Mouse (Mus musculus): Measurements from ENCODE around the gene Rarres2. TPM values are rescaled to one million over a fixed set of nuclear protein-coding genes. Genes with fewer than 3 reads are reported as not detected.

Gene Rarres2
- total and polyA plus RNA-seq, 3 experiments, result not detected

DNA sequence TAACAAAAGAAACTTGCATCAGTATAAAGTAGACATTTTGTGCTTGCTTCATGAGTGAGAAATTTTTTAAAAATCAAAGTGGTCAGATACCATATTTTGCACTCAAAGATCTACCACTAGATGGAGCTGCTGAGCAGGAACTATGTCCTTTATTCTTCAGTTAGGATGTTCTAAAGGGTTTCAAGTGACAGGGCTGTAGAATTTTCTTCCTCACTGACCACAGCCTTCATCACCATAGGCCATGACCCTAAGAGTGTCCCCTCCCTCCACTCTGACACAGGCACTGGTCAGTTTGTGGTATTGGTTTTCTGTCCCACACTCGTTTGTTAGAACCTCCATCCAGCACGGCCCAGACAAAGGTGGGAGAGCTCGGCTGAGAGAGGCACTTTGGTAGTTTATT lies 9.4 kb upstream of the Rarres2 start:
- H3K36me3 ChIP-seq (ENCODE audit: control insufficient read depth in 1 of 2, insufficient read depth in 2 of 2, low read length in 2 of 2), result no peaks in the 10 kb centered on the region
- H3K4me1 ChIP-seq (ENCODE audit: control insufficient read depth in 1 of 2, insufficient read depth in 2 of 2, low read length in 2 of 2), result no peaks in the 10 kb centered on the region
- no peak for TF ChIP-seq USF1 (IDR thresholded peaks at IDR 0.05; ENCODE audit: low read depth, low read length)
- no peak for TF ChIP-seq NELFE (IDR thresholded peaks at IDR 0.05; ENCODE audit: low read depth, low read length)
- TF ChIP-seq ZC3H11A (IDR thresholded peaks at IDR 0.05; ENCODE audit: low read depth, low read length), result no peak
- no peak for TF ChIP-seq RCOR1 (IDR thresholded peaks at IDR 0.05; ENCODE audit: low read depth, low read length)
- peak; percentile 35 for TF ChIP-seq RAD21 (IDR thresholded peaks at IDR 0.05; ENCODE audit: low read depth, low read length)
- TF ChIP-seq BHLHE40 (IDR thresholded peaks at IDR 0.05; ENCODE audit: borderline replicate concordance, low read depth, low read length), result no peak
- TF ChIP-seq SIN3A (IDR thresholded peaks at IDR 0.05; ENCODE audit: low read length), result no peak
- TF ChIP-seq NRF1 (IDR thresholded peaks at IDR 0.05; ENCODE audit: insufficient read depth, low read depth, low read length, poor library complexity, severe bottlenecking), result no peak
- TF ChIP-seq MAZ (IDR thresholded peaks at IDR 0.05; ENCODE audit: low read depth, low read length), result no peak
- no peak for TF ChIP-seq JUND (IDR thresholded peaks at IDR 0.05; ENCODE audit: low read depth, low read length)
- TF ChIP-seq SMC3 (IDR thresholded peaks at IDR 0.05; ENCODE audit: low read depth, low read length), result peak; percentile 37
- no peak for TF ChIP-seq ZKSCAN1 (IDR thresholded peaks at IDR 0.05; ENCODE audit: low read depth, low read length)
- TF ChIP-seq CTCF (IDR thresholded peaks at IDR 0.05 in 2 of 3, conservative IDR thresholded peaks at IDR 0.05 in 1 of 3; ENCODE audit: control insufficient read depth in 1 of 3, insufficient read depth in 1 of 3, low read depth in 2 of 3, low read length in 3 of 3, poor library complexity in 1 of 3, severe bottlenecking in 1 of 3), result peak; percentile 0 to 52 (median 26); a peak in 3 of 6 replicates
- TF ChIP-seq USF2 (IDR thresholded peaks at IDR 0.05; ENCODE audit: borderline replicate concordance in 1 of 2, insufficient read depth in 1 of 2, low read depth in 1 of 2, low read length in 2 of 2), result no peak
- no peak for TF ChIP-seq POLR2AphosphoS5 (IDR thresholded peaks at IDR 0.05; ENCODE audit: borderline replicate concordance, low read depth, low read length)
- H3K9ac ChIP-seq (ENCODE audit: control insufficient read depth, low read depth, low read length, poor library complexity, severe bottlenecking), result no peak overlapping the region
- DNase-seq (ENCODE audit: low read depth, low spot score), result peak; percentile 9
- no peaks in the 10 kb centered on the region for H3K79me2 ChIP-seq (ENCODE audit: control insufficient read depth, insufficient read depth, low read length, poor library complexity)
- H3K9me3 ChIP-seq (replicated peaks; ENCODE audit: insufficient read depth, low read length), result no peaks in the 10 kb centered on the region
- H3K27me3 ChIP-seq (ENCODE audit: control insufficient read depth in 1 of 2, insufficient read depth in 2 of 2, low read length in 2 of 2), result no peaks in the 10 kb centered on the region
- no peak overlapping the region for H3K4me3 ChIP-seq (ENCODE audit: control insufficient read depth in 1 of 2, insufficient read depth in 1 of 2, low read depth in 2 of 2, low read length in 2 of 2)
- H3K27ac ChIP-seq (ENCODE audit: control insufficient read depth, low read depth, low read length), result no peak overlapping the region

DNA sequence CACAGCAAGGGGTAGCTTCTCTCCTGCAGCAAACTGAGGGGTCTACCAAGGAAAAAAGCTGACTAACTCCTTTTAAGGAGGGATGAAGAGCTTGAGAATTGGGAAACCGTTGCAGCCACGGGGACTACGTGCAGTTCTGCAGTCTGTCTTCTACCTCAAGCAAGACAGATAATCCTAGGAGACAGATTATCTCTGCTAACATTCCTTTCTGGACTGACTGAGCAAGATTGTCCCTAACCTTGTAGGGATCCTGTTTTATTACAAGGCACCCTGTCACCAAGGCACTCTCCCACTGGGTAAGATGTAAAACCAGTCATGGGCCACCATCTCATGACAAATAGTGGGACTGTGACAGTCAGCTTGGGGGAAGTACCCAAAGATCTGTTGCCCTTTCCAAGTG lies 8.7 kb upstream of the Rarres2 start:
- Histone ChIP-seq H3K79me2 (ENCODE audit: control insufficient read depth, insufficient read depth, low read length, poor library complexity) (no peaks in the 10 kb centered on the region), H3K36me3 (ENCODE audit: control insufficient read depth in 1 of 2, insufficient read depth in 2 of 2, low read length in 2 of 2) (no peaks in the 10 kb centered on the region), H3K4me3 (ENCODE audit: control insufficient read depth in 1 of 2, insufficient read depth in 1 of 2, low read depth in 2 of 2, low read length in 2 of 2) (no peak overlapping the region), H3K9ac (ENCODE audit: control insufficient read depth, low read depth, low read length, poor library complexity, severe bottlenecking) (no peak overlapping the region), H3K9me3 (replicated peaks; ENCODE audit: insufficient read depth, low read length) (no peaks in the 10 kb centered on the region), H3K4me1 (ENCODE audit: control insufficient read depth in 1 of 2, insufficient read depth in 2 of 2, low read length in 2 of 2) (no peaks in the 10 kb centered on the region), H3K27me3 (ENCODE audit: control insufficient read depth in 1 of 2, insufficient read depth in 2 of 2, low read length in 2 of 2) (no peaks in the 10 kb centered on the region), H3K27ac (ENCODE audit: control insufficient read depth, low read depth, low read length) (no peak overlapping the region)
- TF ChIP-seq RCOR1 (IDR thresholded peaks at IDR 0.05; ENCODE audit: low read depth, low read length) (no peak), EP300 (IDR thresholded peaks at IDR 0.05; ENCODE audit: low read depth in 1 of 2, low read length in 2 of 2) (no peak), CTCF (IDR thresholded peaks at IDR 0.05 in 2 of 3, conservative IDR thresholded peaks at IDR 0.05 in 1 of 3; ENCODE audit: control insufficient read depth in 1 of 3, insufficient read depth in 1 of 3, low read depth in 2 of 3, low read length in 3 of 3, poor library complexity in 1 of 3, severe bottlenecking in 1 of 3) (no peak), USF2 (IDR thresholded peaks at IDR 0.05; ENCODE audit: borderline replicate concordance in 1 of 2, insufficient read depth in 1 of 2, low read depth in 1 of 2, low read length in 2 of 2) (no peak), SIN3A (IDR thresholded peaks at IDR 0.05; ENCODE audit: low read length) (no peak), CHD2 (IDR thresholded peaks at IDR 0.05; ENCODE audit: low read length) (no peak), CHD1 (IDR thresholded peaks at IDR 0.05; ENCODE audit: low read depth, low read length) (no peak), TBP (IDR thresholded peaks at IDR 0.05; ENCODE audit: low read depth, low read length) (no peak), MXI1 (IDR thresholded peaks at IDR 0.05; ENCODE audit: low read depth, low read length) (no peak), GATA1 (IDR thresholded peaks at IDR 0.05; ENCODE audit: low read depth, low read length) (no peak), JUND (IDR thresholded peaks at IDR 0.05; ENCODE audit: low read depth, low read length) (no peak), KAT2A (conservative IDR thresholded peaks at IDR 0.05; ENCODE audit: low read depth, low read length) (no peak), MAFK (IDR thresholded peaks at IDR 0.05; ENCODE audit: borderline replicate concordance, low read depth, low read length) (no peak)
- DNase-seq (ENCODE audit: low read depth, low spot score), result no peak
